ENCODE assay signal across 8 mouse cellular contexts in genomic region chr17:27203358-27204074, GRCm38 (mm10). TPM values are rescaled to one million over a fixed set of nuclear protein-coding genes. Genes with fewer than 3 reads are reported as not detected.
DNase-seq lines count a peak whose midpoint lies in the region; ATAC-seq and TF ChIP-seq lines count a peak whose summit lies in the region.

No protein-coding gene starts in this region.

- H3K4me3 ChIP-seq in kidney, adult 2 months (ENCODE audit: insufficient read depth, low read depth, low read length), result peak overlapping the region; percentile 85
- peak overlapping the region; percentile 94 for H3K4me3 ChIP-seq in erythroblast, embryonic 14.5 days (replicated peaks)
- H3K4me3 ChIP-seq in hindbrain, embryonic 16.5 days (ENCODE audit: low read length), result peak overlapping the region; percentile 88
- peak overlapping the region; percentile 94 for H3K4me3 ChIP-seq in lung, embryonic 14.5 days (ENCODE audit: low read depth, low read length)

- TF ChIP-seq CTCF in kidney, adult 2 months (conservative IDR thresholded peaks at IDR 0.05; ENCODE audit: insufficient read depth, insufficient read length, low read depth, low read length), result no peak
- TF ChIP-seq CTCF in lung, embryonic 14.5 days (IDR thresholded peaks at IDR 0.05; ENCODE audit: low read depth), result no peak

- peak overlapping the region; percentile 98 for H3K9ac ChIP-seq in hindbrain, embryonic 16.5 days (ENCODE audit: low read depth, low read length)
- H3K9ac ChIP-seq in lung, embryonic 14.5 days, result peak overlapping the region; percentile 96

- TF ChIP-seq POLR2A in kidney, adult 2 months (IDR thresholded peaks at IDR 0.05; ENCODE audit: low read depth, low read length), result no peak

- peak; percentile 48 for ATAC-seq in hindbrain, embryonic 16.5 days
- ATAC-seq in lung, embryonic 14.5 days (ENCODE audit: insufficient read depth), result peak; percentile 57
- no peak for ATAC-seq in activated CD4-positive, CD25-positive, alpha-beta regulatory T cell, adult 4 months

- WGBS in kidney, adult 2 months, result 3% methylated on average over 71 of the region's 74 CpGs
- WGBS in hindbrain, embryonic 16.5 days, result under 1% methylated on average over 32 of the region's 74 CpGs
- WGBS in lung, embryonic 14.5 days, result under 1% methylated on average over 70 of the region's 74 CpGs

- H3K27ac ChIP-seq in kidney, adult 2 months (ENCODE audit: insufficient read depth, low read depth, low read length), result peak overlapping the region; percentile 75; the same call in 1 of the 2 replicates
- peak overlapping the region; percentile 97 for H3K27ac ChIP-seq in hindbrain, embryonic 16.5 days (ENCODE audit: low read depth, low read length)
- H3K27ac ChIP-seq in lung, embryonic 14.5 days (ENCODE audit: low read depth), result peak overlapping the region; percentile 96

- H3K36me3 ChIP-seq in kidney, adult 2 months (ENCODE audit: control insufficient read depth, insufficient read depth, low read length), result no peaks in the 10 kb centered on the region
- peaks cover 41% of the 10 kb centered on the region for H3K36me3 ChIP-seq in erythroblast, embryonic 14.5 days (ENCODE audit: control insufficient read depth)
- peaks cover 14% of the 10 kb centered on the region for H3K36me3 ChIP-seq in hindbrain, embryonic 16.5 days (ENCODE audit: control insufficient read depth, insufficient read depth, low read length)
- peaks cover 40% of the 10 kb centered on the region for H3K36me3 ChIP-seq in lung, embryonic 14.5 days (ENCODE audit: insufficient read depth)

- peak overlapping the region; percentile 96 for H3K4me2 ChIP-seq in hindbrain, embryonic 16.5 days (ENCODE audit: low read length)
- peak overlapping the region; percentile 91 for H3K4me2 ChIP-seq in lung, embryonic 14.5 days

- no peaks in the 10 kb centered on the region for H3K27me3 ChIP-seq in kidney, adult 2 months (replicated peaks; ENCODE audit: control insufficient read depth, insufficient read depth, low read length)
- peaks cover 12% of the 10 kb centered on the region for H3K27me3 ChIP-seq in erythroblast, embryonic 14.5 days (ENCODE audit: control insufficient read depth)
- no peaks in the 10 kb centered on the region for H3K27me3 ChIP-seq in hindbrain, embryonic 16.5 days (replicated peaks; ENCODE audit: control insufficient read depth, insufficient read depth, low read length)
- no peaks in the 10 kb centered on the region for H3K27me3 ChIP-seq in lung, embryonic 14.5 days (ENCODE audit: insufficient read depth, low read length)

- peaks cover 3% of the 10 kb centered on the region; the same call in 1 of the 2 replicates for H3K9me3 ChIP-seq in erythroblast, embryonic 14.5 days (ENCODE audit: control insufficient read depth, low read length)
- H3K9me3 ChIP-seq in hindbrain, embryonic 16.5 days (ENCODE audit: control insufficient read depth, low read length), result no peaks in the 10 kb centered on the region
- no peaks in the 10 kb centered on the region; the same call in 1 of the 2 replicates for H3K9me3 ChIP-seq in lung, embryonic 14.5 days (ENCODE audit: low read depth, low read length)

- peaks cover 6% of the 10 kb centered on the region; the same call in 1 of the 2 replicates for H3K4me1 ChIP-seq in kidney, adult 2 months (ENCODE audit: control insufficient read depth, insufficient read depth, low read length)
- peaks cover 55% of the 10 kb centered on the region for H3K4me1 ChIP-seq in erythroblast, embryonic 14.5 days (ENCODE audit: control insufficient read depth)
- peaks cover 19% of the 10 kb centered on the region for H3K4me1 ChIP-seq in hindbrain, embryonic 16.5 days (ENCODE audit: control insufficient read depth, insufficient read depth, low read depth, low read length)
- peaks cover 8% of the 10 kb centered on the region; the same call in 1 of the 2 replicates for H3K4me1 ChIP-seq in lung, embryonic 14.5 days (ENCODE audit: insufficient read depth)

- peak; percentile 37 for DNase-seq in kidney, adult 2 months
- no peak for DNase-seq in kidney, adult 9 months
- peak; percentile 49 to 51 for DNase-seq in adrenal gland, postnatal 36 days
- DNase-seq in lung, embryonic 14.5 days, result peak; percentile 35
- DNase-seq in spleen, adult 12 weeks (ENCODE audit: low spot score), result peak; percentile 52

RNA-seq across cellular contexts. Expression of gene Lemd2, which starts 0.8 kb away (rescaled TPM):
- polyA plus RNA-seq in kidney, adult 2 months (2012; rRNA removed), result 48.4 and 64.4 TPM in 2 replicates
- 10 to 100 TPM; 66.5 to 76.6 TPM for total RNA-seq in adrenal gland, postnatal 36 days (2021)
- polyA plus RNA-seq in erythroblast, embryonic 14.5 days (2012), result 6.5 and 8.0 TPM in 2 replicates
- polyA plus RNA-seq in hindbrain, embryonic 16.5 days (2015; fragmentation: Nextera tagmentation; extraction: Ambion mirVana), result 11.1 and 17.7 TPM in 2 replicates
- polyA plus RNA-seq in lung, embryonic 14.5 days (2014; fragmentation: Nextera tagmentation; extraction: Ambion mirVana), result 18.1 and 20.4 TPM in 2 replicates
- polyA plus RNA-seq in activated CD4-positive, CD25-positive, alpha-beta regulatory T cell, adult 4 months (2017; shearing (Covaris generic)), result 1 to 10 TPM; 5.7 to 9.7 TPM

RNA-seq across cellular contexts. Expression of gene Ip6k3, which starts 35.9 kb away (rescaled TPM):
- 0.79 and 1.1 TPM in 2 replicates for polyA plus RNA-seq in kidney, adult 2 months (2012; rRNA removed)
- 1 to 10 TPM in 1 of 2 experiments, under 1 TPM in 1; 0.82 to 3.7 TPM for total RNA-seq in adrenal gland, postnatal 36 days (2021)
- polyA plus RNA-seq in erythroblast, embryonic 14.5 days (2012), result 0.03 TPM in 1 of 2 replicates, not detected in the other
- 0.27 and 0.31 TPM in 2 replicates for polyA plus RNA-seq in hindbrain, embryonic 16.5 days (2015; fragmentation: Nextera tagmentation; extraction: Ambion mirVana)
- 0.08 TPM in 1 of 2 replicates, not detected in the other for polyA plus RNA-seq in lung, embryonic 14.5 days (2014; fragmentation: Nextera tagmentation; extraction: Ambion mirVana)
- polyA plus RNA-seq in activated CD4-positive, CD25-positive, alpha-beta regulatory T cell, adult 4 months (2017; shearing (Covaris generic)), result not detected
